Mouse (Mus musculus) kidney, adult 2 months (tissue): Measurements from ENCODE around the gene Slco4a1.

Source experiments
- CTCF ChIP-seq: fragments of 200-500 bp; conservative IDR thresholded peaks from 2 replicates; pipeline ENCODE4 v1.5.1; 2011; ENCODE audit warnings: low read depth, mild to moderate bottlenecking, control low read depth, low read length, moderate library complexity, mixed read lengths; ENCODE audit not compliant: insufficient read depth, insufficient read length
- POLR2A ChIP-seq: fragments of 200-500 bp; IDR thresholded peaks from one replicate; pipeline ENCODE4 v1.6.1; 2011; ENCODE audit warnings: low read depth, low read length, control low read depth

DNA sequence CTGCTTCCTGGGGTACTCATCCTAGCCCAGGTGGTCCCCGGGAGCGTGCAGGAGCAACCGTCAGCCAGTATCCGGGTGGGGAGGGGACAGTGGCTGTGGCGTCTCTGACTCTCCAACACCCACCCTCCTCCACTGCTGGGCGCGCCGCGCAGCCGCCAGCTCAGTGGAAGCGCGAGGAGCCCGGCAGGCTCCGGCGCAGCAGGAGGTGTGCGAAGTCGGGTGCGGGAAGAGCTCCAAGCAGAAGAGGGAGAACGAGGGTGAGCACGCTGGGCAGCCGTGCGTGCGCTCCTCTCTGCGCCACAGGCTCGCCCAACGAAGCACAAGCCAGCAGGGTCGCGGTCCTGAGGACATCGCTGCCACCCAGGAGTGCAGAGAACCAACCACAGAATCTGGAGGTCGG, 43.7 kb downstream of the Slco4a1 start, which contains the start of gene Ntsr1:
- TF ChIP-seq CTCF (no peak), POLR2A (no peak)
